Mouse (Mus musculus) embryonic fibroblast, embryonic 13.5 days (primary cell): ENCODE measurements around the gene Flywch2.

ENCODE experiments used
- CTCF ChIP-seq: IDR thresholded peaks from 2 replicates; pipeline ENCODE4 v1.5.1; 2011; ENCODE audit warnings: mild to moderate bottlenecking, control low read depth, low read length, moderate library complexity, borderline replicate concordance; ENCODE audit not compliant: insufficient read depth
- POLR2A ChIP-seq: IDR thresholded peaks from 2 replicates; pipeline ENCODE4 v1.6.1; 2011; ENCODE audit warnings: low read depth, mild to moderate bottlenecking, control low read depth, low read length, moderate library complexity

DNA sequence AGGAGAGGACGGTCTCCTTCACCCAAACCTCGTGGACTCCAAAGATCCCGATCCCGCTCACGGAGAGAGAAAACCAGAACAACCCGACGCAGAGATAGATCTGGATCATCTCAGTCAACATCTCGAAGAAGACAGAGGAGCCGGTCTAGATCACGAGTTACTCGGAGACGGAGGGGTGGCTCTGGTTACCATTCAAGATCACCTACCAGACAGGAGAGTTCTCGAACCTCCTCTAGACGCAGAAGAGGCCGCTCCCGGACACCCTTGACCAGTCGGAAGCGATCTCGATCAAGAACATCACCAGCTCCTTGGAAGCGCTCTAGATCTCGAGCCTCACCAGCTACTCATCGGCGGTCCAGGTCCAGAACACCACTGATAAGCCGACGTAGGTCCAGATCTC, 33.4 kb upstream of the Flywch2 start:
- TF ChIP-seq CTCF: no peak
- no peak for TF ChIP-seq POLR2A
